Mouse (Mus musculus) CD4-positive, CD25-positive, alpha-beta regulatory T cell, adult 2 months (primary cell): ENCODE data around the gene Zfp811.

Experiments used
- DNase-seq: peaks from one replicate; pipeline ENCODE4 v3.0.0-alpha.2; 2012; ENCODE audit warnings: low read depth, low spot score

Zfp811 gene

GRCm38 (mm10) chr17:32753634-32754033 lies 56.1 kb downstream of the Zfp811 start:
- DNase-seq, result peak; percentile 5

- DNase-seq, result no peak
These were observed 56.8 kb downstream of the Zfp811 start for GRCm38 (mm10) chr17:32752813-32753360.

- no peak for DNase-seq
These were observed 59.1 kb downstream of the Zfp811 start for GRCm38 (mm10) chr17:32750611-32751010.
